Mouse (Mus musculus): Measurements from ENCODE around the gene Cyb561d2.
"Not testable (repeated sequence)": the region's sequence is repeated elsewhere in the genome, so short reads cannot be mapped to it uniquely, and the experiment has no call there.

Gene Cyb561d2

GRCm38 (mm10) chr9:107541474-107542351 lies at the start of gene Cyb561d2, which contains the start of gene Nprl2:
Gene Cyb561d2, minus strand, starts transcription at chr9:107542193.
Gene Nprl2, plus strand, starts transcription at chr9:107542226.
- peak; percentile 92 to 93 for DNase-seq

GRCm38 (mm10) chr9:107590773-107591060 lies 48.7 kb upstream of the Cyb561d2 start:
- no peak for DNase-seq

- DNase-seq: no peak
These were observed 48.2 kb upstream of the Cyb561d2 start for GRCm38 (mm10) chr9:107590058-107590772.

GRCm38 (mm10) chr9:107587833-107588639 lies 46.0 kb upstream of the Cyb561d2 start:
- no peak for DNase-seq

- DNase-seq: peak; percentile 96 to 98
These were observed 45.2 kb upstream of the Cyb561d2 start, which contains the start of gene Ifrd2 for GRCm38 (mm10) chr9:107586974-107587832. Gene Ifrd2, plus strand, starts transcription at chr9:107587642.

DNA sequence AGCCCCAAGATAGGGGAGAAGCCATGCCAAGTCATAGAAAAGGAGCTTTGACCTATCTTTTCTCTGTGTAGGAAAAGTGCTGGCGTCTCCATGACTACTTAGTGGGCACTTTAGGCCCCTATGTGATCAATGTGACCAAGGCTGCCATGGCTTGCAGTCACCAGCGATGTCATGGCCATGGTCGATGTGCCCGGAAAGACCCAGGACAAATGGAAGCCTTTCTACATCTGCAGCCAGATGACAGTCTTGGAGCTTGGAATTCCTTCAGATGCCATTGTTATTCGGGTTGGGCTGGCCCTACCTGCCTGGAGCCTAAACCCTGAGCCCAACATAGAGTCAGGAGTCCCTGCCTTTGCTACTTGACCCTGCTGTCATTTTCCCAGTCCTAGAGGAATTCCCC lies 44.5 kb upstream of the Cyb561d2 start:
- no peak for DNase-seq

DNA sequence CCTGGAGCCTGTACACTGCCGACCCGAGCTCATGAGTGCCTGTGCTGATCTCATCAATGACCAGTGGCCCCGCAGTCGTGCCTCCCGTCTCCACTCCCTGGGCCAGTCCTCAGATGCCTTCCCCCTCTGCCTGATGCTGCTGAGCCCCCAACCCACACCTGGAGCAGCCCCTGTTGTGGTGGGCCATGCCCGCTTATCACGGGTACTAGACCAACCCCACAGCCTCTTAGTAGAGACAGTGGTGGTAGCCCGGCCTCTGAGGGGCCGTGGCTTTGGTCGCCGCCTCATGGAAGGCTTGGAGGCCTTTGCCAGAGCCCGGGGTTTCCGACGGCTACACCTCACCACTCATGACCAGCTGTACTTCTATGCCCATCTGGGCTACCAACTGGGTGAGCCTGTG lies 41.2 kb upstream of the Cyb561d2 start:
- no peak for DNase-seq

- no peak for DNase-seq
These were observed 40.6 kb upstream of the Cyb561d2 start for GRCm38 (mm10) chr9:107582509-107583062.

GRCm38 (mm10) chr9:107581584-107581983 lies 39.6 kb upstream of the Cyb561d2 start:
- no peak for DNase-seq

DNA sequence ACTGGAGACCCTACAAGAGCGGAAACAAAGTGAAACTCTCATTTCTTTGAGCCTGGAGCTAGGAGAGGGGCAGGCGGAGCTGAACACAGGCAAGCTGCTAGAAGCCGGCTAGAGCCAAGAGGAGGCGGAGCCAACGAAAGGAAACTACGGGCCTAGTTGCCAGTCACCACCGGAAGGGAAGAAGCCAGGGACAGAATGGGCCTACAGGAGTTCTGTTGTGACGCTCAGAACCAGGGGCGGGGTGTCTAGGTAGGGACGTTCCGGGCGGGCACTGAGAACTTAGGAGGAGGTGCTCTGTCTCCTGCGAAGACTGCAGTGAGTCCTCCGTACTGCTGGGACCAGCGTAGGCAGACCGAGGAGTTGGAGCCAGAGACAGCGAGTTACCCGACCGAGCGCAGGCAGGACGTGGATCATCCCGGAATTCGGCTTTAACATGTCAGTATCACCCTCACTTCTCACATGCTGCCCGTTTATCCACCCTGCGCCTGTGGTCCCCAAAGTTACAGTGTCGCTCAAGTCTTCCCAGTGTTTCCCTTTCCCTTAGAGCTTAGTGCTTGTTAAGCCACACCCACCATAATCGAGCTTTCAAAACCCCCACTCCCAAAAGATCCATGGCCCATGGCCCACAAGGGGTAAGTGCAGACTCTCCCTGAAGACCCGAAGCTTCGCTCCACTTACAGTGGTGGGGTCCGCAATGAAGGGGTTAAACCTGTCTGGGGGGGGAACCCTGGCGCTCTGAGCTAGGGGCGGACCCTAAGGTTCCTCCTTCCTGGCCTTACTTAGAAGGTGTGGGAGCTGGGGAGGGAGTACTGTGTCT lies 38.7 kb upstream of the Cyb561d2 start, which contains the start of gene Hyal3:
Hyal3 (plus strand) TSS at position 318 of the 817 bp plus-strand sequence.
- peak; percentile 76 to 78 for DNase-seq

DNA sequence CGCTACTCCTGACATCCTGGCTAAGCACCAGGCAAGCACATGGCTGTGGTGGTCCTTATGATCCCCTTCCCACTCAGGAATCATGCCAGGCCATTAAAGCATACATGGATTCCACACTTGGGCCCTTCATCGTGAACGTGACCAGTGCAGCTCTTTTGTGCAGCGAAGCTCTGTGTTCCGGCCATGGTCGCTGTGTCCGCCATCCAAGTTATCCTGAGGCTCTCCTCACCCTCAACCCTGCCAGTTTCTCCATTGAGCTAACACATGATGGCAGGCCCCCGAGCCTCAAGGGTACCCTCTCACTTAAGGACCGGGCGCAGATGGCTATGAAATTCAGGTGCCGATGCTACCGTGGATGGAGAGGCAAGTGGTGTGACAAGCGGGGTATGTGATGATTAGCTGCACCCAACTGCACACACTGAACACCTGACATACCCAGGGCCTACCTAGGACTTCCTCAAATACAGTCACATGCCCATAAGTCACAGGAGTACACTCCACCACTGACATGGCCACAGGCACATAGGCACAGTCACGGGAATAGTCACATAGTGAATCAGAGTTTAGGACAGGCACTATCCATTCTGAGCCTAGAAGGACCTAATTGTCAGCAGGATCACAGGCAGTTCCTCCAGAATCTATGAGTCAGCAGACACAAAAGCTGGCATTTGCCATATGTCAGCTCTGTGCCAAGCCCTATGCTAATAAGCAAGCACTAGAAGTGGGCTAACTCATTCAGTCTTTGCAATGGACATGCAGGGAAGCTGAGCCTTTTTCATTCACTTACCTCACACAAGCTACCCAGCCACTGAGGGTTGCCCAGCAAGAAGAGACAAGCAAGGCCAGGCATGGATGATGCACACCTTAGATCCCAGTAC lies 37.3 kb upstream of the Cyb561d2 start:
- peak; percentile 42 to 51 for DNase-seq

DNA sequence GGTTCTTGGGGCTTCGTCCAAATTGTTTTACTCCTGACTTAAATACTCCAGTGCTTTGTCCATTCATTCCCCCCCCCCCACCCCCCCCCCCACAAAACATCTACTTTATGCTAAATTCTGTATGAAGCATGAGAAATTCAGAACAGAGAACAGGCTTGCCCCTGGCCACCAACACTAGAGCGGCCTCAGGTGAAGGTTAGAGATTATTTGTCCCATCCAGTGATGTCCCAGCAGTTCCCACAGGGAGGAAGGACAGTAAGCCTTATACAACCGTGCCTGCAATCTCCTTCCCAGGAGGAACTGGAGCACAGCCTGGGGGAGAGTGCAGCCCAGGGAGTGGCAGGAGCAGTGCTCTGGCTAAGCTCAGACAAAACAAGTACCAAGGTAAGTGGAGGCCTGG lies 36.6 kb upstream of the Cyb561d2 start, which contains the start of gene Naa80:
Naa80 (plus strand) TSS at position 301 of the 400 bp plus-strand sequence.
- DNase-seq: no peak

DNA sequence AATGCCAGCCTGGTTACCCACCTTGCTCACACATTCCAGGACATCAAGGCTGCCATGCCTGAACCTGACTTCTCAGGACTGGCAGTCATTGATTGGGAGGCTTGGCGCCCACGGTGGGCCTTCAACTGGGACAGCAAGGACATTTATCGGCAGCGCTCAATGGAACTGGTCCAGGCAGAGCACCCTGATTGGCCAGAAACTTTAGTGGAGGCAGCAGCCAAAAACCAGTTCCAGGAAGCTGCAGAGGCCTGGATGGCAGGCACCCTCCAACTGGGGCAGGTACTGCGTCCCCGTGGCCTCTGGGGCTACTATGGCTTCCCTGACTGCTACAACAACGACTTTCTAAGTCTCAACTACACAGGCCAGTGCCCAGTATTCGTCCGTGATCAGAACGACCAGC lies 35.9 kb upstream of the Cyb561d2 start:
- DNase-seq: no peak

DNA sequence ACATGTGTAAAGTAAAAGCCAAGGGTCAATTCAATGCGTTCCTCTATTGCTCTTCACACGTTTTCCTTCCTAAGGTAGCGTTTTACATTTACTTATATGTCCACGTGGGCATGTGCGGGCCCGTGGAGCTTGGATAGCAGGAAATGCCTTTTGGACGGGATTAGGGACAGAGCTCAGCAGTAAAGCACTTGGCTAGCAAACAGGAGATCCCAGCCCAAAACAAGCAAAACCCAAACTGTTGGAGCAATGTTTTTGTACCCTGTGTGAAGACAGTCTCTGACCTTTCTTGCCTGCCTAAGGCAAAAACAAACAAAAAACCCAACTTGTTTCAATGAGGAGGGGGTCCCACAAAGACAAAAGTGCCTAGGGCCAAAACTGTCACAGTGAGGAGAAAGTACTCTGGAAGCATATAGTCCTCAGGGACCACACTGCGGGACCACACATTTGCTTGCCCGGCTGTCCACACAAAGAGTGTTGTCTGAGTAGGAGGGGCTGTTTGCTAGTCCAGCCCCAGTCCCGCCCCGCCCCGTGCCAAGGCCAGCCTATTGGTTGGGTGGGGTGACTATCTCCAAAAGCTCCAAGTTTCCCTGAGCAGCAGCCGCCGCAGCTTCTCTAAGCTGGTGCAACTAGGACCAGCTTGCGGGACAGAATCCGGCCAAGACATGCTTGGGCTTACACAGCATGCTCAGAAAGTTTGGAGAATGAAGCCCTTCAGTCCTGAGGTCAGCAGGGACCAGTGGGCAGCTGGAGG lies 34.5 kb upstream of the Cyb561d2 start, which contains the start of gene Hyal1:
Hyal1 (plus strand) TSS at position 571 of the 751 bp plus-strand sequence.
- DNase-seq: no peak

DNA sequence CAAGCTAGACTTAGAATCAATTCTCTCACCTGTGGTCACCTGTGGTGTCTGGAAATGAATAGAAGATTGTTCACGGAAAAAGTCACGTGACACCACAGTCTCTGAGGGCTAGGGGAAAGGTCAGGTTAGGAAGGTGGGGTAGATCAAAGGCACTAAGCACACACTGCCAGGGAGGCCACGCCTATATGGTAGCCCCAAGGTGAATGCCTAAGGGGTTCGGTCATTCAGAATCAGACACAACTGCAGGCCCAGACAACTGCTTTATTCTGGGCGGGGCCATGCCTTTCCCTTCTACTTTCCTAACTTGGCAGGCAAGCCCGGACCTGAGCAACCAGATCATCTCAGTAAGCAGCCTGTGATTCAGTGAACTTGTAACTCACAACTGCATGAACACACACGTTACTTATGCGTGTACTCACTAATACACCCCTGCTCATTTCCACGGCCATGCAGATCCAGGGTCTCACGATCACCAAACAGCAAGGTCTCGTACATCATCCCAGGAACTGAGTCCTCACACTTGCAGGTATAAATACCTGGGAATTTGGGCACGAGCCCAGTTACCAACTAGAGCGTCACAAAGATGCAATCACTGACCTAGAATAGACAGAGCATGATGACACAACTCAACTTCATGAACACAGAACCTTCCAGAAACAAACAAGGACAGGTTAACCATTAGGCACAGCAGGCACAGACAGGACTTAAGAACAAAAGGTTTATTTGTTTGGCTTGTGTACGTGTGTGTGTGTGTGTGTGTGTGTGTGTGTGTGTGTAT lies 33.8 kb upstream of the Cyb561d2 start:
- no peak for DNase-seq

DNA sequence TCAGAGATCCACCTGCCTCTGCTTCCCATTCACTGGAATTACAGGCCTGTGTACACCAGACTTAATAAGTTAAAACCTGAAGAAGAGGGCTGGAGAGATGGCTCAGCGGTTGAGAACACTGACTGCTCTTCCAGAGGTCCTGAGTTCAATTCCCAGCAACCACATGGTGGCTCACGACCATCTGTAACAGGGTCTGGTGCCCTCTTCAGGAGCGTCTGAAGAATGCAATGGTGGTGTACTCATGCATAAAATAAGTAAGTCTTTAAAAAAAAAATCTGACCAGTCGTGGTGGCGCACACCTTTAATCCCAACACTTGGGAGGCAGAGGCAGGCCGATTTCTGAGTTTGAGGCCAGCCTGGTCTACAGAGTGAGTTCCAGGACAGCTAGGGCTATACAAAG lies 31.8 kb upstream of the Cyb561d2 start:
- DNase-seq: not testable (repeated sequence)

- no peak for DNase-seq
These were observed 30.3 kb upstream of the Cyb561d2 start for GRCm38 (mm10) chr9:107572327-107572662.

Measured in B cell, adult 2 months (primary cell).